Mouse (Mus musculus) T-helper 2 cell (primary cell): ENCODE results near the gene Synpo2.

Experiments used
- in situ Hi-C: fragments of 300-600 bp; cut with MboI, MseI; formaldehyde crosslinking; loops from one replicate; pipeline ENCODE4 v1.15.1; 2025; ENCODE audit warnings: high pct_unique_total_duplicates

Gene Synpo2

GRCm38 (mm10) chr3:123168815-123169214 is 67.1 kb downstream of the Synpo2 start:
- in situ Hi-C loops, result no loop called here

- in situ Hi-C loops, result no loop called here
These were observed 69.5 kb downstream of the Synpo2 start for GRCm38 (mm10) chr3:123166450-123166849.

- in situ Hi-C loops, result loop anchor here (5.0 kb wide), 1 partner anchor 158 kb away; no protein-coding TSS in a partner anchor
These were observed 71.8 kb downstream of the Synpo2 start for GRCm38 (mm10) chr3:123164183-123164582.

- in situ Hi-C loops, result loop anchor here (5.0 kb wide), 1 partner anchor 159 kb away; no protein-coding TSS in a partner anchor
These were observed 72.8 kb downstream of the Synpo2 start for GRCm38 (mm10) chr3:123163192-123163523.

- in situ Hi-C loops, result loop anchor here (5.0 kb wide), 1 partner anchor 160 kb away; no protein-coding TSS in a partner anchor
These were observed 73.4 kb downstream of the Synpo2 start for GRCm38 (mm10) chr3:123162289-123163191.

- in situ Hi-C loops, result loop anchor here (5.0 kb wide), 1 partner anchor 162 kb away; no protein-coding TSS in a partner anchor
These were observed 75.2 kb downstream of the Synpo2 start for GRCm38 (mm10) chr3:123160792-123161191.

GRCm38 (mm10) chr3:123159139-123159824 is 76.7 kb downstream of the Synpo2 start:
- in situ Hi-C loops, result no loop called here

GRCm38 (mm10) chr3:123158579-123158978 is 77.4 kb downstream of the Synpo2 start:
- in situ Hi-C loops, result no loop called here

- in situ Hi-C loops, result no loop called here
These were observed 82.6 kb downstream of the Synpo2 start for GRCm38 (mm10) chr3:123153337-123153736.

GRCm38 (mm10) chr3:123152911-123153310 is 83.0 kb downstream of the Synpo2 start:
- in situ Hi-C loops, result no loop called here

- in situ Hi-C loops, result no loop called here
These were observed 85.3 kb downstream of the Synpo2 start for GRCm38 (mm10) chr3:123150523-123151135.

GRCm38 (mm10) chr3:123149380-123150162 is 86.4 kb downstream of the Synpo2 start:
- in situ Hi-C loops, result no loop called here

GRCm38 (mm10) chr3:123148641-123149040 is 87.3 kb downstream of the Synpo2 start:
- in situ Hi-C loops, result no loop called here

GRCm38 (mm10) chr3:123146557-123146956 is 89.4 kb downstream of the Synpo2 start:
- in situ Hi-C loops, result no loop called here

GRCm38 (mm10) chr3:123145942-123146341 is 90.0 kb downstream of the Synpo2 start:
- in situ Hi-C loops, result no loop called here

- in situ Hi-C loops, result no loop called here
These were observed 92.5 kb downstream of the Synpo2 start for GRCm38 (mm10) chr3:123143412-123143811.

- in situ Hi-C loops, result no loop called here
These were observed 93.7 kb downstream of the Synpo2 start for GRCm38 (mm10) chr3:123142298-123142697.

GRCm38 (mm10) chr3:123141069-123141468 is 94.9 kb downstream of the Synpo2 start:
- in situ Hi-C loops, result no loop called here

GRCm38 (mm10) chr3:123140134-123140533 is 95.8 kb downstream of the Synpo2 start:
- in situ Hi-C loops, result no loop called here

GRCm38 (mm10) chr3:123139619-123140018 is 96.3 kb downstream of the Synpo2 start:
- in situ Hi-C loops, result no loop called here

- in situ Hi-C loops, result no loop called here
These were observed 97.5 kb downstream of the Synpo2 start for GRCm38 (mm10) chr3:123138274-123139003.
